Mouse (Mus musculus) intestine, embryonic 14.5 days (tissue): ENCODE measurements around the gene R3hcc1l. TPM values are rescaled to one million over a fixed set of nuclear protein-coding genes. Genes with fewer than 3 reads are reported as not detected.

Experiments
- ATAC-seq: fragments of 200-750 bp; cut with Nextera tagmentation; replicated peaks from 2 replicates; pipeline ENCODE4 v1.8.0; 2017; ENCODE audit warnings: low read depth, moderate number of reproducible peaks, moderate TSS enrichment, moderate library complexity; ENCODE audit not compliant: low FRiP score, low TSS enrichment
- DNase-seq: peaks from one replicate; pipeline ENCODE4 v3.0.0-alpha.2; 2018; ENCODE audit warnings: low spot score
- H3K27ac ChIP-seq: fragments of 300-500 bp; sonication (generic); 2 replicates; pipeline ENCODE4 v1.5.1; 2014; ENCODE audit warnings: low read depth, mild to moderate bottlenecking, control low read depth
- H3K27me3 ChIP-seq: fragments of 300-500 bp; sonication (generic); replicated peaks from 2 replicates; pipeline ENCODE4 v1.6.1; 2014; ENCODE audit warnings: low read length, control low read depth; ENCODE audit not compliant: control insufficient read depth, insufficient read depth
- H3K36me3 ChIP-seq: fragments of 300-500 bp; sonication (generic); 2 replicates; pipeline ENCODE4 v1.6.1; 2014; ENCODE audit warnings: low read length, control low read depth; ENCODE audit not compliant: control insufficient read depth, insufficient read depth
- H3K4me1 ChIP-seq: fragments of 300-500 bp; sonication (generic); replicated peaks from 2 replicates; pipeline ENCODE4 v1.6.1; 2014; ENCODE audit warnings: low read length, control low read depth, mixed read lengths; ENCODE audit not compliant: control insufficient read depth, insufficient read depth
- H3K4me2 ChIP-seq: fragments of 300-500 bp; sonication (generic); 2 replicates; pipeline ENCODE4 v1.6.1; 2014; ENCODE audit warnings: low read length
- H3K4me3 ChIP-seq: fragments of 300-500 bp; sonication (generic); 2 replicates; pipeline ENCODE4 v1.5.1; 2014; ENCODE audit warnings: low read depth, low read length, control low read depth, mixed read lengths
- H3K9ac ChIP-seq: fragments of 300-500 bp; sonication (generic); 2 replicates; pipeline ENCODE4 v1.6.1; 2014; ENCODE audit warnings: mild to moderate bottlenecking, low read length
- H3K9me3 ChIP-seq: fragments of 300-500 bp; sonication (generic); 2 replicates; pipeline ENCODE4 v1.6.1; 2016; ENCODE audit warnings: low read length, control low read depth; ENCODE audit not compliant: control insufficient read depth
- WGBS: fragments of 180-500 bp; shearing (Covaris S2); extraction: QIAGEN DNeasy Blood & Tissue Kit; methylation state at CpG from one replicate; pipeline ENCODE4 v1.1.7; 2014; 5-methylcytosine and 5-hydroxymethylcytosine counted together
- polyA plus RNA-seq: library from polyadenylated mRNA; unstranded; fragments of >200 nt; fragmentation: Nextera tagmentation; extraction: Ambion mirVana; gene quantifications from 2 replicates; pipeline ENCODE4 v1.2.1, GENCODE M21; 2014

Gene R3hcc1l
- polyA plus RNA-seq, 1 experiment from 2014 or later, result 21.3 TPM

DNA sequence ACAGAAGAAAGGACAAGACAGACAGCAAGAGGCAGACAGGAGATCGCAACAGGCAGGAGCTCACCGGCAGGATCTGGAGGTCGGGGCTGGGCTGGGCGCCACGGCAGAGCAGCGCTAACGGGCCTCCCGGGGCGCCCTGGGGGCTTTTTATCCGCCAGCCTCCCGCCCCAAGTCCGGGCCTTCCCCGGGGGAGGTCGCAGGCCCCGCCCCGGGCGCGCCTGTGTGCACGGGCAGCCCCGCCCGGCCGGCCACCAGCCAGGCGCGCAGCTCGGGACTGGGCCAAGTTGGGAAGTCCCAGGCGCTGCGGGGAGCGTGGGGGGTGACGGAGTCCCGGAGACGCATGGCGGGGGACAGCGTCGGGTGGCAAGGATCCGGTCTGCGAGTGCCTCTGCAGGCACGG is 94.1 kb downstream of the R3hcc1l start, which contains the start of gene Loxl4:
Gene Loxl4, minus strand, starts transcription at position 160 of the 400 bp plus-strand sequence.
- H3K4me1 ChIP-seq, result peaks cover 6% of the 10 kb centered on the region
- no peaks in the 10 kb centered on the region for H3K36me3 ChIP-seq
- H3K4me2 ChIP-seq, result peak within 1 kb of the TSS; percentile 64
- 1% methylated on average over 35 of the region's 37 CpGs for WGBS
- ATAC-seq (no peak), DNase-seq (peak; percentile 62)
- H3K4me3 ChIP-seq, result peak within 1 kb of the TSS; percentile 34
- H3K9me3 ChIP-seq, result no peaks in the 10 kb centered on the region
- H3K27me3 ChIP-seq, result 0 out of 2 replicates have a peak, but pooled peaks cover 5% of the 10 kb centered on the region
- H3K27ac ChIP-seq, result no peak within 1 kb of the TSS
- peak within 1 kb of the TSS; percentile 39 for H3K9ac ChIP-seq

DNA sequence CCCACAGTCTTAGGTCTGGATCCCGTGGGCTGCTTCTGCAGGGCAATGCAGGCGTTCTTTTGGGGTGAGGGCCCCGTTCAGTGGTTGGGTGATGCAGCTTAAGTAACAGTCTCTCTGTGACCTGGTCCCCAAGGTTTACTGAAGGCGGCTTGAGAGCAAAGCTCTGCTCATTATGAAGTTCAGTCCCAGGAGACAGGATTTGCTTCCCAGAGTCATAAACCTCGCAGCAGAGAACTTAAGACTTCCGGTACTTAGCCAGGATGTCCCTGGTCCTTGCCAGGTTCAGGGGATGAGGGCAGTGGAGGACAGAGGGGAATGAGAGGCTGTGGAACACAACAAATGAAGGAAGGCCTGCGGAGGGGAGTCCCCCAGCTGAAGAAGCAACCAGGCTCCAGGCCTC is 94.6 kb downstream of the R3hcc1l start:
- H3K9ac ChIP-seq, result peak overlapping the region; percentile 39
- DNase-seq, result peak; percentile 58
- 19% methylated on average over 7 of the region's 7 CpGs for WGBS

GRCm38 (mm10) chr19:42613647-42614225 is 95.2 kb downstream of the R3hcc1l start:
- H3K9ac ChIP-seq, result no peak overlapping the region
- no peak for ATAC-seq
- WGBS, result 72% methylated on average over 7 of the region's 7 CpGs

More for the DNA sequence above, 94.6 kb downstream of the R3hcc1l start:
- H3K9me3 ChIP-seq, result no peaks in the 10 kb centered on the region
- H3K4me1 ChIP-seq, result peaks cover 6% of the 10 kb centered on the region
- H3K36me3 ChIP-seq, result no peaks in the 10 kb centered on the region
- ATAC-seq, result no peak
- H3K27ac ChIP-seq, result no peak overlapping the region
- H3K4me3 ChIP-seq, result peak overlapping the region; percentile 34
- H3K4me2 ChIP-seq, result peak overlapping the region; percentile 64
- 0 out of 2 replicates have a peak, but pooled peaks cover 5% of the 10 kb centered on the region for H3K27me3 ChIP-seq

GRCm38 (mm10) chr19:42628068-42628467 is 109.5 kb downstream of the R3hcc1l start:
- ATAC-seq (no peak), DNase-seq (peak; percentile 12)
- Histone ChIP-seq H3K36me3 (no peaks in the 10 kb centered on the region), H3K27me3 (0 out of 2 replicates have a peak, but pooled peaks cover under 1% of the 10 kb centered on the region), H3K4me1 (peaks cover 9% of the 10 kb centered on the region; the same call in 1 of the 2 replicates), H3K9ac (no peak overlapping the region), H3K27ac (no peak overlapping the region), H3K9me3 (no peaks in the 10 kb centered on the region), H3K4me3 (no peak overlapping the region), H3K4me2 (no peak overlapping the region)
- 83% methylated on average over 6 of the region's 6 CpGs for WGBS

More at GRCm38 (mm10) chr19:42613647-42614225, 95.2 kb downstream of the R3hcc1l start:
- 0 out of 2 replicates have a peak, but pooled peaks cover 5% of the 10 kb centered on the region for H3K27me3 ChIP-seq
- H3K4me2 ChIP-seq, result no peak overlapping the region
- peaks cover 6% of the 10 kb centered on the region for H3K4me1 ChIP-seq
- no peak overlapping the region for H3K27ac ChIP-seq
- DNase-seq, result no peak
- H3K4me3 ChIP-seq, result no peak overlapping the region
- no peaks in the 10 kb centered on the region for H3K9me3 ChIP-seq
- H3K36me3 ChIP-seq, result no peaks in the 10 kb centered on the region

- peak overlapping the region; percentile 51; the same call in 1 of the 2 replicates for H3K27ac ChIP-seq
- no peaks in the 10 kb centered on the region for H3K9me3 ChIP-seq
- 0 out of 2 replicates have a peak, but pooled peaks have one; percentile 53 for ATAC-seq
- peak; percentile 68 for DNase-seq
- 0 out of 2 replicates have a peak overlapping the region, but pooled peaks have one; percentile 10 for H3K4me3 ChIP-seq
- H3K36me3 ChIP-seq, result no peaks in the 10 kb centered on the region
- H3K4me2 ChIP-seq, result peak overlapping the region; percentile 35
- WGBS, result 3% methylated on average over 8 of the region's 8 CpGs
- H3K9ac ChIP-seq, result no peak overlapping the region
- peaks cover 9% of the 10 kb centered on the region; the same call in 1 of the 2 replicates for H3K4me1 ChIP-seq
- 0 out of 2 replicates have a peak, but pooled peaks cover 2% of the 10 kb centered on the region for H3K27me3 ChIP-seq
These were observed 113.0 kb downstream of the R3hcc1l start for GRCm38 (mm10) chr19:42631541-42631961.

DNA sequence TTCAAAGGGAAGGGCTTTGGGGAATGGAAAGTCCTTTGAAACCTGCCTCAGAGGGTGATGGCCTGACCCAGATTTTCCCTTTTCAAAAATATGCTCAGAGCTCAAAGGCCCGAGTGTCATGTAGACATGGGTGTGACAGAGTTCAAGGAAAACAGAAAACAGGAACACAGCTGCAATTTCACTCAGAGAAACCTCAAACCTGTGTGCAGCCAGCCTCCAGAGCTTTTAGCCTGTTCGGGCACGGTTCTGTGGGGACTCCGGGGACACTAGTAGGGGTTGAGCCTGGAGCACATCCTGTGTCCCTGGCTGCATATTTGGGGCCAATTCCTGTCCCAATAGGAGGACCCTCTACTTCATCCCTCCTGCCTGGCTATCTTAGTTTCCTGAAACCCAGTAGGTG is 113.7 kb downstream of the R3hcc1l start:
- Histone ChIP-seq H3K4me2 (no peak overlapping the region), H3K36me3 (no peaks in the 10 kb centered on the region), H3K4me1 (peaks cover 9% of the 10 kb centered on the region; the same call in 1 of the 2 replicates), H3K4me3 (no peak overlapping the region), H3K27ac (no peak overlapping the region), H3K9me3 (no peaks in the 10 kb centered on the region), H3K9ac (no peak overlapping the region), H3K27me3 (0 out of 2 replicates have a peak, but pooled peaks cover 2% of the 10 kb centered on the region)
- ATAC-seq (no peak), DNase-seq (peak; percentile 12)
- 82% methylated on average over 4 of the region's 4 CpGs for WGBS

- Histone ChIP-seq H3K27me3 (0 out of 2 replicates have a peak, but pooled peaks cover 2% of the 10 kb centered on the region), H3K36me3 (no peaks in the 10 kb centered on the region), H3K4me2 (no peak overlapping the region), H3K4me3 (no peak overlapping the region), H3K9me3 (no peaks in the 10 kb centered on the region), H3K27ac (no peak overlapping the region), H3K9ac (no peak overlapping the region), H3K4me1 (peaks cover 13% of the 10 kb centered on the region)
- 78% methylated on average over 2 of the region's 2 CpGs for WGBS
- no peak for ATAC-seq
- no peak for DNase-seq
These were observed 115.1 kb downstream of the R3hcc1l start for GRCm38 (mm10) chr19:42633650-42634049.

DNA sequence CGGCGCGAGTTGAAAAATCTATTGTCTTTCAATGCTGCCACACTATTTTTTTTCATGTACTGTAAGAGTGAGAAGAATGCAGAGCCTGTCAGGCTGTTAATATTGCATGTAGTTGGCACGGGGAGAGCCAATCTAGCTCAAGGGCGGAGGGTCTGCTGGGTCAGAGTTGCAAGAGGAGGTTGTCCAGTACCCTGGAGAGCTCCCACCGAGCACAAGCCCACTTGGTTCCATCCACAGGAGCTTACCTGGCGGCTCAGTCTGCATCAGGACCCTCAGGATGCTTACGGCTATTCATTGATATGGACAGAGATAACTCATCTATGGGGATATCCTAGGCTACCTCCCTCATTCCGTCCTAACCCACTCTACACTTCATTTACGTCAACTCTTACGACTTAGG is 118.1 kb downstream of the R3hcc1l start:
- no peak overlapping the region for H3K4me2 ChIP-seq
- 44% methylated on average over 11 of the region's 11 CpGs for WGBS
- no peak overlapping the region for H3K4me3 ChIP-seq
- H3K9me3 ChIP-seq, result no peaks in the 10 kb centered on the region
- DNase-seq, result peak; percentile 76
- 0 out of 2 replicates have a peak, but pooled peaks cover 2% of the 10 kb centered on the region for H3K27me3 ChIP-seq
- ATAC-seq, result no peak
- H3K4me1 ChIP-seq, result peaks cover 25% of the 10 kb centered on the region
- no peak overlapping the region for H3K27ac ChIP-seq
- H3K36me3 ChIP-seq, result no peaks in the 10 kb centered on the region
- no peak overlapping the region for H3K9ac ChIP-seq
